11 mouse cellular contexts compared by ENCODE assay signal in genomic region chr4:141478225-141478624, GRCm38 (mm10). TPM values are rescaled to one million over a fixed set of nuclear protein-coding genes. Genes with fewer than 3 reads are reported as not detected.
DNase-seq lines count a peak whose midpoint lies in the region; ATAC-seq and TF ChIP-seq lines count a peak whose summit lies in the region.
"Had no signal": no experiment of that assay in that cellular context is flagged by ENCODE, and none has a peak within 500 bp of the region (broad histone marks: within the 10 kb centered on the region; RNA-seq: fewer than 3 reads in every experiment).

No protein-coding gene starts in this region.

- 0 out of 2 replicates have a peak, but pooled peaks cover 5% of the 10 kb centered on the region for H3K4me1 ChIP-seq in hindbrain, embryonic 13.5 days (replicated peaks)
- H3K4me1 ChIP-seq in hindbrain, embryonic 10.5 days (replicated peaks) = peaks cover 8% of the 10 kb centered on the region
- peaks cover 74% of the 10 kb centered on the region for H3K4me1 ChIP-seq in E14TG2a.4 (replicated peaks; ENCODE audit: low read depth, low read length)
- peaks cover 5% of the 10 kb centered on the region for H3K4me1 ChIP-seq in hindbrain, embryonic 16.5 days (ENCODE audit: control insufficient read depth, insufficient read depth, low read depth, low read length)

- H3K9ac ChIP-seq in hindbrain, embryonic 13.5 days = no peak overlapping the region
- H3K9ac ChIP-seq in hindbrain, embryonic 16.5 days (ENCODE audit: low read depth, low read length) = no peak overlapping the region; the same call in 1 of the 2 replicates

- peaks cover 97% of the 10 kb centered on the region for H3K36me3 ChIP-seq in hindbrain, embryonic 13.5 days
- peaks cover 100% of the 10 kb centered on the region for H3K36me3 ChIP-seq in hindbrain, embryonic 10.5 days
- H3K36me3 ChIP-seq in E14TG2a.4 (ENCODE audit: insufficient read depth, low read length) = peaks cover 98% of the 10 kb centered on the region
- H3K36me3 ChIP-seq in hindbrain, embryonic 16.5 days (ENCODE audit: control insufficient read depth, insufficient read depth, low read length) = peaks cover 62% of the 10 kb centered on the region

- H3K4me3 ChIP-seq in hindbrain, embryonic 13.5 days = no peak overlapping the region
- no peak overlapping the region for H3K4me3 ChIP-seq in hindbrain, embryonic 10.5 days
- H3K4me3 ChIP-seq in E14TG2a.4 (replicated peaks; ENCODE audit: low read length) = peak overlapping the region; percentile 48
- no peak overlapping the region for H3K4me3 ChIP-seq in hindbrain, embryonic 16.5 days (ENCODE audit: low read length)

- peak overlapping the region; percentile 75 for H3K27ac ChIP-seq in hindbrain, embryonic 13.5 days
- H3K27ac ChIP-seq in hindbrain, embryonic 10.5 days = no peak overlapping the region
- H3K27ac ChIP-seq in hindbrain, embryonic 16.5 days (ENCODE audit: low read depth, low read length) = peak overlapping the region; percentile 77

- no peak for ATAC-seq in hindbrain, embryonic 13.5 days (ENCODE audit: low FRiP score)
- ATAC-seq in hindbrain, embryonic 16.5 days = peak; percentile 32; the same call in 1 of the 2 replicates

- 88% methylated on average over 23 of the region's 23 CpGs for WGBS in hindbrain, embryonic 13.5 days
- 92% methylated on average over 23 of the region's 23 CpGs for WGBS in hindbrain, embryonic 10.5 days
- WGBS in hindbrain, embryonic 16.5 days = 68% methylated on average over 23 of the region's 23 CpGs

- no peak overlapping the region for H3K4me2 ChIP-seq in hindbrain, embryonic 13.5 days
- H3K4me2 ChIP-seq in hindbrain, embryonic 16.5 days (ENCODE audit: low read length) = no peak overlapping the region

- no peaks in the 10 kb centered on the region for H3K9me3 ChIP-seq in hindbrain, embryonic 13.5 days
- no peaks in the 10 kb centered on the region for H3K9me3 ChIP-seq in hindbrain, embryonic 10.5 days
- no peaks in the 10 kb centered on the region for H3K9me3 ChIP-seq in E14TG2a.4 (ENCODE audit: low read length)
- no peaks in the 10 kb centered on the region for H3K9me3 ChIP-seq in hindbrain, embryonic 16.5 days (ENCODE audit: control insufficient read depth, low read length)

- no peak for TF ChIP-seq CTCF in E14TG2a.4 (conservative IDR thresholded peaks at IDR 0.05; ENCODE audit: low read length)

- no peaks in the 10 kb centered on the region for H3K27me3 ChIP-seq in hindbrain, embryonic 13.5 days
- H3K27me3 ChIP-seq in hindbrain, embryonic 10.5 days (ENCODE audit: insufficient read depth, poor library complexity, severe bottlenecking) = no peaks in the 10 kb centered on the region
- H3K27me3 ChIP-seq in E14TG2a.4 (ENCODE audit: insufficient read depth, low read length) = peaks cover 19% of the 10 kb centered on the region
- H3K27me3 ChIP-seq in hindbrain, embryonic 16.5 days (replicated peaks; ENCODE audit: control insufficient read depth, insufficient read depth, low read length) = no peaks in the 10 kb centered on the region

- no peak for DNase-seq in hindbrain, embryonic 10.5 days (ENCODE audit: low spot score)
- DNase-seq in brain, adult 2 months (ENCODE audit: low read depth, low spot score) = peak; percentile 71
- no peak for DNase-seq in embryo, embryonic 11 days
- DNase-seq in left cerebral cortex, adult 9 months (ENCODE audit: low spot score in 2 of 2) = no peak
- DNase-seq in frontal cortex, adult 2 months (ENCODE audit: extremely low spot score in 1 of 2, low spot score in 1 of 2) = no peak

RNA-seq across cellular contexts. Expression of gene Zbtb17, which starts 33.8 kb away (rescaled TPM):
- polyA plus RNA-seq in hindbrain, embryonic 13.5 days (2015; fragmentation: Nextera tagmentation; extraction: Ambion mirVana) = 50.0 and 50.3 TPM in 2 replicates
- 52.6 and 60.8 TPM in 2 replicates for polyA plus RNA-seq in hindbrain, embryonic 10.5 days (2016; fragmentation: Nextera tagmentation; extraction: Ambion mirVana)
- 39.5 and 39.6 TPM in 2 replicates for polyA plus RNA-seq in hindbrain, embryonic 16.5 days (2015; fragmentation: Nextera tagmentation; extraction: Ambion mirVana)
- 42.7 and 49.1 TPM in 2 replicates for polyA plus RNA-seq in frontal cortex, adult 2 months (2012; rRNA removed)

RNA-seq across cellular contexts. Expression of gene Srarp, which starts 42.3 kb away (rescaled TPM):
- polyA plus RNA-seq in hindbrain, embryonic 13.5 days (2015; fragmentation: Nextera tagmentation; extraction: Ambion mirVana) = not detected in 2 replicates
- polyA plus RNA-seq in hindbrain, embryonic 10.5 days (2016; fragmentation: Nextera tagmentation; extraction: Ambion mirVana) = not detected in 2 replicates
- polyA plus RNA-seq in hindbrain, embryonic 16.5 days (2015; fragmentation: Nextera tagmentation; extraction: Ambion mirVana) = 0.35 and 0.41 TPM in 2 replicates
- 11.9 and 13.2 TPM in 2 replicates for polyA plus RNA-seq in frontal cortex, adult 2 months (2012; rRNA removed)
- polyA plus RNA-seq: heart, embryonic 14.5 days; limb, embryonic 11.5 days; neural tube, embryonic 11.5 days had no signal

RNA-seq across cellular contexts. Expression of gene Hspb7, which starts 57.6 kb away (rescaled TPM):
- polyA plus RNA-seq in hindbrain, embryonic 13.5 days (2015; fragmentation: Nextera tagmentation; extraction: Ambion mirVana) = 0.06 and 0.08 TPM in 2 replicates
- not detected in 2 replicates for polyA plus RNA-seq in hindbrain, embryonic 10.5 days (2016; fragmentation: Nextera tagmentation; extraction: Ambion mirVana)
- polyA plus RNA-seq in hindbrain, embryonic 16.5 days (2015; fragmentation: Nextera tagmentation; extraction: Ambion mirVana) = 0.09 and 0.66 TPM in 2 replicates
- 0.32 and 0.40 TPM in 2 replicates for polyA plus RNA-seq in frontal cortex, adult 2 months (2012; rRNA removed)
- polyA plus RNA-seq: neural tube, embryonic 11.5 days had no signal
